Mouse (Mus musculus): Measurements from ENCODE around the gene Kansl1. TPM values are rescaled to one million over a fixed set of nuclear protein-coding genes. Genes with fewer than 3 reads are reported as not detected.

The Kansl1 gene
- polyA plus RNA-seq, 1 experiment from 2014 or later: 26.3 TPM

DNA sequence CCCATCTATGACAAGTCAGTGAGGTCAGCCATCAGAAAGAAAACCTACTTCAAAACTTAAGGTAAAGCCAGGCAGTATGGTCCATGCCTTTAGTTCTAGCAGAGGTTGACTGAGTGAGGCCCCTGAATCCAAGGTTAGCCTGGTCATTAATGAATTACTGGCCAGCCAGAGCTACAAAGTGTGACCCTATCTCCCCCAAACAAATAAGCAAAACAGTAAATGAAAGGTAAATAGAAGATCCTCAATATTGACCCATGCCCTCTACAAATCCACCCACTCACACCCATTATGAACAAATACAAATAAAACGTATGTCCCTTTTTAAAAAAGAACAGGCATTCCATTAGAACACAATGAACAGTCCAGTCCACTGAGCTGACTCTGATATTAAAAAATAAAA, 76.5 kb downstream of the Kansl1 start:
- Histone ChIP-seq H3K4me2 (ENCODE audit: low read length) (no peak overlapping the region), H3K4me3 (ENCODE audit: low read depth, low read length) (no peak overlapping the region), H3K9me3 (replicated peaks; ENCODE audit: control insufficient read depth, low read length) (no peaks in the 10 kb centered on the region), H3K9ac (ENCODE audit: low read length) (no peak overlapping the region), H3K27me3 (replicated peaks; ENCODE audit: control insufficient read depth, insufficient read depth, low read length) (no peaks in the 10 kb centered on the region), H3K36me3 (ENCODE audit: control insufficient read depth, insufficient read depth, low read length) (no peaks in the 10 kb centered on the region), H3K27ac (ENCODE audit: low read depth, low read length) (no peak overlapping the region), H3K4me1 (ENCODE audit: control insufficient read depth, insufficient read depth, low read length) (no peaks in the 10 kb centered on the region)
- ATAC-seq: no peak
- WGBS: 87% methylated on average over 1 of the region's 1 CpGs
- no peak for DNase-seq (ENCODE audit: low spot score)

GRCm38 (mm10) chr11:104387284-104387683, 81.4 kb downstream of the Kansl1 start:
- Histone ChIP-seq H3K4me1 (ENCODE audit: control insufficient read depth, insufficient read depth, low read length) (no peaks in the 10 kb centered on the region), H3K9me3 (replicated peaks; ENCODE audit: control insufficient read depth, low read length) (no peaks in the 10 kb centered on the region), H3K27ac (ENCODE audit: low read depth, low read length) (no peak overlapping the region), H3K4me2 (ENCODE audit: low read length) (no peak overlapping the region), H3K9ac (ENCODE audit: low read length) (no peak overlapping the region), H3K4me3 (ENCODE audit: low read depth, low read length) (no peak overlapping the region), H3K36me3 (ENCODE audit: control insufficient read depth, insufficient read depth, low read length) (no peaks in the 10 kb centered on the region), H3K27me3 (replicated peaks; ENCODE audit: control insufficient read depth, insufficient read depth, low read length) (no peaks in the 10 kb centered on the region)
- ATAC-seq: no peak
- DNase-seq (ENCODE audit: low spot score): no peak
- WGBS: 91% methylated on average over 1 of the region's 1 CpGs

DNA sequence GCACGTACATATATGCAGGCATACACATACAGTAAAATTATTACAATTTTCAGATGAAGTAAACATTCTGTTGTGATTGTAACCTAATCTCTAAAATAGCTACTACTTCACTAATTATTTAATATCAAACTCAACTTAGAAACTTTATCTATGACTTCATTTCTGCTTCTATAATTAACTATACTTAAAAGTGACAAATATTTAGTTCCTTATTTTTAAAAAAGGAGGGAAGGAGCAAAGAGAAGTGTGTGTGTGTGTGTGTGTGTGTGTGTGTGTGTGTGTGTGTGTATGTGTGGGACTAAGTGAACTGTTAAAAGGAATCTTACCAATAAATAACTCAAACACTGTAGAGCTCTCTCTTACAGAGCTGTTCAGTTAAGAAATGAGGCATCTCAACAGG, 82.1 kb downstream of the Kansl1 start:
- no peaks in the 10 kb centered on the region for H3K36me3 ChIP-seq (ENCODE audit: control insufficient read depth, insufficient read depth, low read length)
- H3K9ac ChIP-seq (ENCODE audit: low read length): no peak overlapping the region
- H3K4me3 ChIP-seq (ENCODE audit: low read depth, low read length): no peak overlapping the region
- whole genome bisulfite sequencing: 100% methylated on average over 1 of the region's 1 CpGs
- H3K27me3 ChIP-seq (replicated peaks; ENCODE audit: control insufficient read depth, insufficient read depth, low read length): no peaks in the 10 kb centered on the region
- ATAC-seq (no peak), DNase-seq (ENCODE audit: low spot score) (no peak)
- no peaks in the 10 kb centered on the region for H3K9me3 ChIP-seq (replicated peaks; ENCODE audit: control insufficient read depth, low read length)
- no peaks in the 10 kb centered on the region for H3K4me1 ChIP-seq (ENCODE audit: control insufficient read depth, insufficient read depth, low read length)
- no peak overlapping the region for H3K27ac ChIP-seq (ENCODE audit: low read depth, low read length)
- H3K4me2 ChIP-seq (ENCODE audit: low read length): no peak overlapping the region

DNA sequence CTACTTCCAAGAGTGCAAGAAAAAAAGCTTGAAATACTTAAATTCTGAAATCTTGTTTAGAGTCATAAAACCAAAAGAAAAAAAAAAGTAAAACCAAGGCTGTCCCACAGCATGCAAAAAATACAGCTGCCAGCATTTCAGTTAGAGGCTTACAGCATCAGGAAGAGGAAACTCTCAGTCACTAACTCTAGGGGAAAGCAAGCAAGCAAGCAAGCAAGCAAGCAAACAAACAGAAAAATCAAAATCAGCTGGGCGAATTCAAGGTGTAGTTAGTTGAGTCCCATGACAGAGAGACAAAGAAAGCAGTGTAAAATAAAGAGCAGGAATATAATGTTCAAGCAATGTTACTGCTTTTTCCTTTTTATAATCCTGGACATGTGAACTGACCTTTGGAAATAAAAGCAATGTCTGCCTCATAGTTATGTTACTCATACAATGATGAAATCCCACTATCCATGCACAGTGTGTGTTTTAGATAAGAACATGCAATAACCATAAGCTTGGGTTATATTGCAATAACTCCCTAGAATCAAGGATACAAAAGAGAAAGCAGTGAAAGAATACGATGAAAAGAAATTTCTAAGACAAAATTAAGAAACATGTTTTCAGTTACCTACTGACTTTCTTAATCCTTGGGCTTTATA, 85.4 kb downstream of the Kansl1 start:
- whole genome bisulfite sequencing: 86% methylated on average over 2 of the region's 2 CpGs

GRCm38 (mm10) chr11:104381887-104382286, 86.8 kb downstream of the Kansl1 start:
- DNase-seq (ENCODE audit: low spot score): no peak
- 84% methylated on average over 4 of the region's 4 CpGs for WGBS
- Histone ChIP-seq H3K4me3 (ENCODE audit: low read depth, low read length) (no peak overlapping the region), H3K9ac (ENCODE audit: low read length) (no peak overlapping the region), H3K4me2 (ENCODE audit: low read length) (no peak overlapping the region), H3K9me3 (replicated peaks; ENCODE audit: control insufficient read depth, low read length) (no peaks in the 10 kb centered on the region), H3K27me3 (replicated peaks; ENCODE audit: control insufficient read depth, insufficient read depth, low read length) (no peaks in the 10 kb centered on the region), H3K36me3 (ENCODE audit: control insufficient read depth, insufficient read depth, low read length) (peaks cover 5% of the 10 kb centered on the region; the same call in 1 of the 2 replicates), H3K27ac (ENCODE audit: low read depth, low read length) (no peak overlapping the region), H3K4me1 (ENCODE audit: control insufficient read depth, insufficient read depth, low read length) (no peaks in the 10 kb centered on the region)
- ATAC-seq: no peak

More for the DNA sequence above, 85.4 kb downstream of the Kansl1 start:
- no peak overlapping the region for H3K9ac ChIP-seq (ENCODE audit: low read length)
- H3K4me2 ChIP-seq (ENCODE audit: low read length): no peak overlapping the region
- H3K27me3 ChIP-seq (replicated peaks; ENCODE audit: control insufficient read depth, insufficient read depth, low read length): no peaks in the 10 kb centered on the region
- H3K4me3 ChIP-seq (ENCODE audit: low read depth, low read length): no peak overlapping the region
- no peak overlapping the region for H3K27ac ChIP-seq (ENCODE audit: low read depth, low read length)
- ATAC-seq (no peak), DNase-seq (ENCODE audit: low spot score) (no peak)
- no peaks in the 10 kb centered on the region for H3K4me1 ChIP-seq (ENCODE audit: control insufficient read depth, insufficient read depth, low read length)
- no peaks in the 10 kb centered on the region for H3K9me3 ChIP-seq (replicated peaks; ENCODE audit: control insufficient read depth, low read length)
- H3K36me3 ChIP-seq (ENCODE audit: control insufficient read depth, insufficient read depth, low read length): no peaks in the 10 kb centered on the region

DNA sequence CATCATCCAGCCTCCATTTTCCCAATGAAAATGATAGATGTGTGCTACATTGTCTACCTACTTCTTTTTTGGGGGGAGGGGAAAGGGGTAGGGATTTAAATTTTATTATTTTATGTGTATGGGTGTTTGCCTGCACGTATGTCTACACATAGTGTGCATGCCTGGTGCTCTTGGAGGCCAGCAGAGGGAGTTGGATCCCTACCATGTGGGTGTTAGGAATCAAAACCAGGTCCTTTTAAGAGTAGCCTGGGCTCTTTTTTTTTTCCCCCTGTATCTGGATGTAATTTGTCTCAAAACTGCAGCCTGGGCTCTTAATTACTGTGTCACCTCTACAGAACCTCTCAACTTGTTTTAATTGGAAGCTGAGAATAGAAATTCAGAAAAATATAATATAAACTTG, 89.0 kb downstream of the Kansl1 start:
- ATAC-seq (no peak), DNase-seq (ENCODE audit: low spot score) (no peak)
- WGBS: 95% methylated on average over 1 of the region's 1 CpGs
- Histone ChIP-seq H3K4me2 (ENCODE audit: low read length) (no peak overlapping the region), H3K4me3 (ENCODE audit: low read depth, low read length) (no peak overlapping the region), H3K9ac (ENCODE audit: low read length) (no peak overlapping the region), H3K4me1 (ENCODE audit: control insufficient read depth, insufficient read depth, low read length) (no peaks in the 10 kb centered on the region), H3K27me3 (replicated peaks; ENCODE audit: control insufficient read depth, insufficient read depth, low read length) (no peaks in the 10 kb centered on the region), H3K27ac (ENCODE audit: low read depth, low read length) (no peak overlapping the region), H3K36me3 (ENCODE audit: control insufficient read depth, insufficient read depth, low read length) (peaks cover 5% of the 10 kb centered on the region; the same call in 1 of the 2 replicates), H3K9me3 (replicated peaks; ENCODE audit: control insufficient read depth, low read length) (no peaks in the 10 kb centered on the region)

DNA sequence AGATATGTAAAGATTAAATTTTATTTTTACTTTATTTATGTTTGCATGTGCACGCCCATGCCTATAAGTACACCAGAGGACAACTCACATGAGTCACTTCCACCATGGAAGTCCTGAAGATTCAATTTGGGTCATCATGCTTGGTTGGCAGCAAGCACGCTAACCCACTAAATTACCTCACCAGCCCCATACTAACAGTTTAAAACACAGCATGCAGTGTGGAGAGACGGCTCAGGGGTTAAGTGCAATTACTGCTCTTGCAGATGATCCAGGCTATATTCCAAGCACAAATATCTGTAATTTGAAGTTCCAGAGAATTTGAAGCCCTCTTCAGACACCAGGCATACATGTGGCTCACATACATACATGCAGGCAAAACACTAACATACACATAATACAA, 92.4 kb downstream of the Kansl1 start:
- no peak overlapping the region for H3K4me3 ChIP-seq (ENCODE audit: low read depth, low read length)
- peaks cover 9% of the 10 kb centered on the region; the same call in 1 of the 2 replicates for H3K36me3 ChIP-seq (ENCODE audit: control insufficient read depth, insufficient read depth, low read length)
- H3K4me2 ChIP-seq (ENCODE audit: low read length): no peak overlapping the region
- H3K9me3 ChIP-seq (replicated peaks; ENCODE audit: control insufficient read depth, low read length): no peaks in the 10 kb centered on the region
- 95% methylated on average over 3 of the region's 3 CpGs for WGBS
- no peak overlapping the region for H3K27ac ChIP-seq (ENCODE audit: low read depth, low read length)
- H3K4me1 ChIP-seq (ENCODE audit: control insufficient read depth, insufficient read depth, low read length): no peaks in the 10 kb centered on the region
- no peak overlapping the region for H3K9ac ChIP-seq (ENCODE audit: low read length)
- no peak for ATAC-seq
- no peaks in the 10 kb centered on the region for H3K27me3 ChIP-seq (replicated peaks; ENCODE audit: control insufficient read depth, insufficient read depth, low read length)
- no peak for DNase-seq (ENCODE audit: low spot score)

GRCm38 (mm10) chr11:104367486-104368190, 101.0 kb downstream of the Kansl1 start:
- no peak for ATAC-seq

More at GRCm38 (mm10) chr11:104367486-104368190, 101.0 kb downstream of the Kansl1 start:
- Histone ChIP-seq H3K9me3 (replicated peaks; ENCODE audit: control insufficient read depth, low read length) (no peaks in the 10 kb centered on the region), H3K4me1 (ENCODE audit: control insufficient read depth, insufficient read depth, low read length) (no peaks in the 10 kb centered on the region), H3K36me3 (ENCODE audit: control insufficient read depth, insufficient read depth, low read length) (peaks cover 12% of the 10 kb centered on the region; the same call in 1 of the 2 replicates), H3K27me3 (replicated peaks; ENCODE audit: control insufficient read depth, insufficient read depth, low read length) (no peaks in the 10 kb centered on the region), H3K4me3 (ENCODE audit: low read depth, low read length) (no peak overlapping the region), H3K27ac (ENCODE audit: low read depth, low read length) (no peak overlapping the region), H3K4me2 (ENCODE audit: low read length) (no peak overlapping the region), H3K9ac (ENCODE audit: low read length) (no peak overlapping the region)
- WGBS: 86% methylated on average over 5 of the region's 5 CpGs
- no peak for DNase-seq (ENCODE audit: low spot score)
